Mouse (Mus musculus) kidney, adult 2 months (tissue): ENCODE results near the gene Add3.

Experiments used
- CTCF ChIP-seq: fragments of 200-500 bp; conservative IDR thresholded peaks from 2 replicates; pipeline ENCODE4 v1.5.1; 2011; ENCODE audit warnings: low read depth, mild to moderate bottlenecking, control low read depth, low read length, moderate library complexity, mixed read lengths; ENCODE audit not compliant: insufficient read depth, insufficient read length
- POLR2A ChIP-seq: fragments of 200-500 bp; IDR thresholded peaks from one replicate; pipeline ENCODE4 v1.6.1; 2011; ENCODE audit warnings: low read depth, low read length, control low read depth

DNA sequence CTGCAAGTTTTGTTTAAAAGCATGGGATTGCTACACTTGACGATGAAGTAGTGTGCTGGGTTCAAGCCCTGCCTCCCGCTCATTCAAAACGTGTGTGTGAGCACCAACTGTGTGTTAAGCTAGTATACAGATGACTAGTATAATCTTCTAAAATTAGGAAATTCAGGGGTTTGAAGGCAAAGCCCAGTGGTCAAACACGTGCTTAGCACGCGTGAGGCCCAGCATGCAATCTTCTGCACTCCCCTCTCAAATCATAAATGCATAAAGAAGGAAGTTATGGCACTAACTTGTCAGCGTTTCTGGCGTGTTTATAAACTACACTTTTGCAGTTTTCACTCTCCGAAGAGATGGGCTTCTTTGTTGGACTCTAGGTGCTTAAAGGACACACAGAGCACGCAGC lies 7.8 kb upstream of the Add3 start:
- no peak for TF ChIP-seq CTCF
- no peak for TF ChIP-seq POLR2A
